Mouse (Mus musculus): ENCODE data around the gene Atad3a. TPM values are rescaled to one million over a fixed set of nuclear protein-coding genes. Genes with fewer than 3 reads are reported as not detected.

Gene Atad3a
- polyA plus RNA-seq, 1 experiment from 2014 or later, result 26.1 TPM

DNA sequence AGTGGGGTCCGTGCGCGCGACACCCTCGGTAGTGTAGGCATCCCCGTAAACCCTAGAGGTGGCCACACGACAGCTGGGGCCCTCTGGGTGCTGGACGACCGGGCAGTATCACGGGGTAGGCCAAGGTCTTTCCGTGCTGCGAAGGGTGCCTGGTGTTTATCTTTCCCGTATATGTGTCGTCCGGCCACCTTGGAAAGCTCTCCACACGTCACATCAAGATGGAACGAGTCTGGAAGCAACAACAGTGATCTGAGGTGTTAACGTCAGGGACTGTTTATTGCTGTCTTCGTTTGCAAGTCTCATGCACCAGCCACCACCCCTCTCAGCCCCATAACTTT is 55.3 kb downstream of the Atad3a start:
- Histone ChIP-seq H3K4me2 (replicated peaks; ENCODE audit: low read depth, low read length) (peak overlapping the region; percentile 77), H3K36me3 (ENCODE audit: insufficient read depth, low read length) (no peaks in the 10 kb centered on the region), H3K9ac (replicated peaks; ENCODE audit: low read depth) (peak overlapping the region; percentile 99), H3K9me3 (ENCODE audit: low read length) (no peaks in the 10 kb centered on the region), H3K4me3 (ENCODE audit: low read depth, low read length) (peak overlapping the region; percentile 94), H3K27me3 (replicated peaks; ENCODE audit: insufficient read depth, low read length) (no peaks in the 10 kb centered on the region), H3K4me1 (ENCODE audit: insufficient read depth, low read depth, low read length) (peaks cover 5% of the 10 kb centered on the region; the same call in 1 of the 2 replicates), H3K27ac (ENCODE audit: low read length) (peak overlapping the region; percentile 98)
- under 1% methylated on average over 19 of the region's 19 CpGs for WGBS
- ATAC-seq (no peak; the same call in 1 of the 2 replicates), DNase-seq (ENCODE audit: low spot score) (peak; percentile 70)
- TF ChIP-seq EP300 (IDR thresholded peaks at IDR 0.05) (no peak), CTCF (IDR thresholded peaks at IDR 0.05) (no peak)

DNA sequence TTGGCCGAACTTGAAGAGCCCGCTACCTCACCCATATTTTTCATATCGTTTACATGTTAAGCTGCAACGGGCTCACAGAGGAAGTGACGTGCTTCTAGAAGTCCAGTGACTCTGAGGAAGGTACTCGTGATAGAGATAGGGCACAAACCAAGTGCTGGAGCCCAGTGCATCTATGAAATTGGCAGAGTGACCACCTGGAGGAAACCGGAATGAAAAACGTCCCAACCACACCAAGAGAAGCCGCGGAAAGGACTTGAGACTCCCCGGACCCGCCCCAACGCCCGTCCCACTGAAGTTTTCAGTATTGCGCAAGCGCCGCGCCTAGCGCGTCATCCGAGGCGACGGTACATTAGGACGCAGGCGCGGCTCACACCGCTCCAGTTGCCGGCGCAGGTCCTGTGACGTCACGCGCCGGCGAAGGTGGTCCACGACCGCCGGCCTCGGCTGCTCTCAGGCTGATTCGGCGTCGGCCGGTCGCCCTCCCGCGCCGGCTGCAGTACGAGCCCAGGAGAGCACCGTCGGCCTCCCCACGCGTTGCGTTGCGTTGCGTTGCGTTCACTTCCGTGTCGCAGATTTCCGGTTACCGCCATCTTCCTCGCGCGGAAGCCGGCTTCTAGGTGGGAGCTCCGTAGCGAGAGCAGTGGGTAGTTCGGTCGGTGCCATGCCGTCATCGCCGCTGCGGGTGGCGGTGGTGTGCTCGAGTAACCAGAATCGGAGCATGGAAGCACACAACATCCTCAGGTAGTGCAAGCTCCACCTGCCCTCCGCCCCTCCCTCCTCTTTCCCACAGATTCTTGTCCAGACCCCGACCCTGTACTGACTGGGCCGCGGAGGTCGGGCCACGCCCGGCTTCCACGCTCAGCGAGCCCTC is 55.9 kb downstream of the Atad3a start, which contains the start of gene Ssu72:
TSS of gene Ssu72 (plus strand) at position 80 of the 871 bp plus-strand sequence.
- peak; percentile 96 for DNase-seq (ENCODE audit: low spot score)
- Histone ChIP-seq H3K4me2 (replicated peaks; ENCODE audit: low read depth, low read length) (peak within 1 kb of the TSS; percentile 77), H3K9ac (replicated peaks; ENCODE audit: low read depth) (peak within 1 kb of the TSS; percentile 99), H3K27ac (ENCODE audit: low read length) (peak within 1 kb of the TSS; percentile 98), H3K27me3 (replicated peaks; ENCODE audit: insufficient read depth, low read length) (no peaks in the 10 kb centered on the region), H3K9me3 (ENCODE audit: low read length) (no peaks in the 10 kb centered on the region), H3K36me3 (ENCODE audit: insufficient read depth, low read length) (no peaks in the 10 kb centered on the region), H3K4me3 (ENCODE audit: low read depth, low read length) (peak within 1 kb of the TSS; percentile 94), H3K4me1 (ENCODE audit: insufficient read depth, low read depth, low read length) (peaks cover 5% of the 10 kb centered on the region; the same call in 1 of the 2 replicates)
- peak; percentile 15; the same call in 1 of the 2 replicates for TF ChIP-seq EP300 (IDR thresholded peaks at IDR 0.05)
- no peak for TF ChIP-seq CTCF (IDR thresholded peaks at IDR 0.05)
- ATAC-seq, result peak; percentile 95
- under 1% methylated on average over 81 of the region's 83 CpGs for WGBS

DNA sequence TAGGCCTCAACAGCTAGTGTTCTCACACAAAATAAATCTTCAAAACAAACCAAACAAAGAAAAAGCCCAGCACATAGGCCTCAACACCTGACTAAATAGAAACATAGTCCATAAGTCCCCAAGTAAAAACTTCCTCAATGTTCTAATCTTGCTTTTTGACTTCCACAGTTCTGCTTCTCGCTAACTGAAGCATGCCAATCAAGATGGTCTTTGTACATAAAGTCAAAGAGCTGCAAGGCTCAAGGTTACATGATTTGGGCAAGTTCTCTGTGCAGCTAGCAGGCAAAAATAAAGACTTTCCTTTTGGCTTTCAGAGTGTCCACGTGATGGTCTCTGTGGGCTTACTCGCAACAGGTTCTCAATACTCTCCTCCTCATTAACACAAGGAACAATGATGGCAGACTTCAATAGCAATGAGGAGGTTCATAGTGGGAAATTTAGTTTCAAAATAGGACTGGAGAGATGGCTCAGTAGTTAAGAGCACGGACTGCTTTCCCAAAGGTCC is 57.4 kb downstream of the Atad3a start:
- Histone ChIP-seq H3K4me1 (ENCODE audit: insufficient read depth, low read depth, low read length) (peaks cover 5% of the 10 kb centered on the region; the same call in 1 of the 2 replicates), H3K36me3 (ENCODE audit: insufficient read depth, low read length) (no peaks in the 10 kb centered on the region), H3K27me3 (replicated peaks; ENCODE audit: insufficient read depth, low read length) (no peaks in the 10 kb centered on the region), H3K9me3 (ENCODE audit: low read length) (no peaks in the 10 kb centered on the region), H3K4me2 (replicated peaks; ENCODE audit: low read depth, low read length) (no peak overlapping the region), H3K27ac (ENCODE audit: low read length) (no peak overlapping the region), H3K4me3 (ENCODE audit: low read depth, low read length) (no peak overlapping the region), H3K9ac (replicated peaks; ENCODE audit: low read depth) (no peak overlapping the region)
- no peak for TF ChIP-seq CTCF (IDR thresholded peaks at IDR 0.05)
- TF ChIP-seq EP300 (IDR thresholded peaks at IDR 0.05), result no peak
- 94% methylated on average over 4 of the region's 4 CpGs for WGBS
- no peak for ATAC-seq
- no peak for DNase-seq (ENCODE audit: low spot score)

DNA sequence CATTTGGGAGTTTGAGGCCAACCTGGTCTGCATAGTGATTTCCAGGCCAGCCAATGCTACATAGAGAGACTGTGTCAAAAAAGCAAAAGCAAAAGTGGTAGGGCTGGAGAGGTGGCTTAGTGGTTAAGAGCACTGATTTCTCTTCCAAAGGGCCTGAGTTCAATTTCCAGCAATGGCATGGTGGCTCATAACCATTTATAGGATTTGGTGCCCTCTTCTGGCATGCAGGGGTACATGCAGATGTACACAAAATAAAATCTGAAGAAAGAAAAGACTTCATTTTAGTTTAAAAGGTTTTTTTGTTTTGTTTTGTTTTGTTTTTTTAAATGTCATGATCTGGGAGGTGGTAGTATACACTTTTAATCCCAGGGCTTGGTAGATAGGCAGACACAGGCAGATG is 60.5 kb downstream of the Atad3a start:
- DNase-seq (ENCODE audit: low spot score) (peak; percentile 79), ATAC-seq (no peak)
- Histone ChIP-seq H3K4me2 (replicated peaks; ENCODE audit: low read depth, low read length) (no peak overlapping the region), H3K9me3 (ENCODE audit: low read length) (no peaks in the 10 kb centered on the region), H3K9ac (replicated peaks; ENCODE audit: low read depth) (no peak overlapping the region), H3K27ac (ENCODE audit: low read length) (no peak overlapping the region), H3K27me3 (replicated peaks; ENCODE audit: insufficient read depth, low read length) (no peaks in the 10 kb centered on the region; the same call in 1 of the 2 replicates), H3K4me1 (ENCODE audit: insufficient read depth, low read depth, low read length) (no peaks in the 10 kb centered on the region), H3K4me3 (ENCODE audit: low read depth, low read length) (no peak overlapping the region), H3K36me3 (ENCODE audit: insufficient read depth, low read length) (no peaks in the 10 kb centered on the region)
- TF ChIP-seq CTCF (IDR thresholded peaks at IDR 0.05) (peak; percentile 80), EP300 (IDR thresholded peaks at IDR 0.05) (no peak)

DNA sequence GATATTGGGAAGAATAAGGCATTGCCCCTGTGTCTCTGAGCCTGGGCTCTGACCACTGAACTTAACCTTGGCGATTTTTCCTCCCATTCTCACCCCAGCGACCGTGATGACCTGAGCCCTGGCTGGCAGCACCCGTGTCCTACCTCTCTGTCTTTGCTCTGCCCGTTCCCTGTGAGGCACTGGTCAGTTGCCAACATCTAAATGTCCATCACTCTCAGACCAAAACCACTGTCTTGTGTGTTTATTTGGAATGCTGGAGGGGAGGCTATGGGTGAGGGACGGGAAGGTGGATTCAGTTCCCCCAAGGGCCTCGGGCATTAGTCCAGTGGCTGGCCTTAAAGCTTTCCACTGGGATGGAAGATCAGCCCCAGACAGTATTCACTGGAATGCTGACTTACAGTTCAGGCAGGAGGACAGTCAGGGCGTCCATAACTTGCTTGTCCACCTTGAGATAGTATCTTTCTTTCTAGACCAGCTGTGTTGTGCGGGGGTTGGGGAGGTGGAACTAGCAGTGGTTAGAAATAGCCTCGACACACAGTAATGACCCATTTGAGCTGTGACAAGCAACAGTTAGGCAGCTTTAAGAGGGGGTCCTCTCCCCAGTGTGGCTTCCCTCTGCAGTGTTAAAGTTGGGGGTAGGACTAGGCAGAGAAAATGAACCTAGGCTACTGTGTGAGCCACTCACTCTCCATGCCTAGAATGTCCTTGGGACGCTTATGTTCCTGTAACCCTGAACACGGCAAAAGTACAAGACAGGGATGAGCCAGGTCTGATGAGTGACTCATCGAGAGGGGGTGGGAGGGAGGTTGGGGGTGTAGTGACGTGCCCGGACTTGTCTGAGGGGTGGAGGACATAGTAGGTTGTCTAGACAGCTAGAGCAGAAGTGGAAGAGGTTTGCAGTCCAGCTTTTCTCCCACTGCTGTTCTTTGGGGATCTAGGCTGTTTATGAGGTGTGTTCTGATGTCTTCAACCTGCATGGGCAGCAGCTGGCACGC is 64.3 kb downstream of the Atad3a start:
- TF ChIP-seq EP300 (IDR thresholded peaks at IDR 0.05) (no peak), CTCF (IDR thresholded peaks at IDR 0.05) (no peak)
- H3K4me3 ChIP-seq (ENCODE audit: low read depth, low read length), result no peak overlapping the region
- 62% methylated on average over 16 of the region's 16 CpGs for WGBS
- H3K27ac ChIP-seq (ENCODE audit: low read length), result no peak overlapping the region
- H3K4me2 ChIP-seq (replicated peaks; ENCODE audit: low read depth, low read length), result no peak overlapping the region
- peaks cover 4% of the 10 kb centered on the region; the same call in 1 of the 2 replicates for H3K4me1 ChIP-seq (ENCODE audit: insufficient read depth, low read depth, low read length)
- no peaks in the 10 kb centered on the region for H3K36me3 ChIP-seq (ENCODE audit: insufficient read depth, low read length)
- no peaks in the 10 kb centered on the region; the same call in none of the 2 replicates for H3K27me3 ChIP-seq (replicated peaks; ENCODE audit: insufficient read depth, low read length)
- ATAC-seq (no peak), DNase-seq (ENCODE audit: low spot score) (no peak)
- no peaks in the 10 kb centered on the region for H3K9me3 ChIP-seq (ENCODE audit: low read length)
- H3K9ac ChIP-seq (replicated peaks; ENCODE audit: low read depth), result no peak overlapping the region

Data from lung, postnatal 0 days (tissue).